Mouse (Mus musculus): ENCODE measurements at regions not wholly inside any gene's neighbourhood (a gene's known extent, or its start where the extent isn't known, plus 50 kb on each side); places are given as distances from the start of the nearest gene placed in this dataset.

DNA sequence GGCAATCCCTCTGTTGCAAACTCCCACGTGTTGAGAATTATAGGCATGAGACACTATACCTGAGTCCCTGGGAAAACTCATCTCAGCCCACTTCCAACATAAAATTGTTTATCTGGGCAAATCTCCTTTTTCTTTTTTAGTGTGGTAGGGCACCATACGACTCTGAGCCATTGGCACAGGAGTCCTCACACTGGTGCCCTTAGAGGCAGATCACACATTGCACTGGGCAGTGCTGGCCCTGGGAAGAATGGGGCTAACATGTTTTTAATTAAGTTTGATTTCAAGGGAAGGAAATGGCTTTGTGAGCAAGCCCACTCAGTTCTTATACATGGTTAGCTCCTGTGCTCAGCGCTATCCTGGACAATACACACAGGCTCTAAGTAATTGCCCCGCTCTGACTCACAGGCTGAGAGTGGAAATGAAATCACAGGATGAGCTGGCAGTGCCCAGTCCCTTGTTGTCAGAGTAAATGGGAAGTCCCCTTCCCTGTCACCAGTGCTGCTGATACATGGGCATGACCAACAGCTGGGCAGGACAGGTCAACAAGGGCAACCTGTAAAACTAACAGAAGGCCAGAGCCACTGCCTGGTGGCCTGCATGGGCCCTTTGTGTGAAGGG, 463.6 kb upstream of the Kif2a start:
- Histone ChIP-seq H3K27ac (ENCODE audit: insufficient read depth, low read length) (no peak overlapping the region), H3K4me1 (ENCODE audit: control insufficient read depth, insufficient read depth, low read length) (no peaks in the 10 kb centered on the region), H3K4me3 (ENCODE audit: insufficient read depth, low read length) (no peak overlapping the region)
- TF ChIP-seq POLR2A (IDR thresholded peaks at IDR 0.05; ENCODE audit: extremely low read depth, insufficient read depth, low read length) (no peak), CTCF (IDR thresholded peaks at IDR 0.05; ENCODE audit: extremely low read depth, insufficient read depth, low read length) (no peak)

GRCm38 (mm10) chr13:107484630-107484998, 462.7 kb upstream of the Kif2a start:
- TF ChIP-seq CTCF (IDR thresholded peaks at IDR 0.05; ENCODE audit: extremely low read depth, insufficient read depth, low read length) (no peak), POLR2A (IDR thresholded peaks at IDR 0.05; ENCODE audit: extremely low read depth, insufficient read depth, low read length) (no peak)
- Histone ChIP-seq H3K27ac (ENCODE audit: insufficient read depth, low read length) (no peak overlapping the region), H3K4me1 (ENCODE audit: control insufficient read depth, insufficient read depth, low read length) (no peaks in the 10 kb centered on the region), H3K4me3 (ENCODE audit: insufficient read depth, low read length) (no peak overlapping the region)

DNA sequence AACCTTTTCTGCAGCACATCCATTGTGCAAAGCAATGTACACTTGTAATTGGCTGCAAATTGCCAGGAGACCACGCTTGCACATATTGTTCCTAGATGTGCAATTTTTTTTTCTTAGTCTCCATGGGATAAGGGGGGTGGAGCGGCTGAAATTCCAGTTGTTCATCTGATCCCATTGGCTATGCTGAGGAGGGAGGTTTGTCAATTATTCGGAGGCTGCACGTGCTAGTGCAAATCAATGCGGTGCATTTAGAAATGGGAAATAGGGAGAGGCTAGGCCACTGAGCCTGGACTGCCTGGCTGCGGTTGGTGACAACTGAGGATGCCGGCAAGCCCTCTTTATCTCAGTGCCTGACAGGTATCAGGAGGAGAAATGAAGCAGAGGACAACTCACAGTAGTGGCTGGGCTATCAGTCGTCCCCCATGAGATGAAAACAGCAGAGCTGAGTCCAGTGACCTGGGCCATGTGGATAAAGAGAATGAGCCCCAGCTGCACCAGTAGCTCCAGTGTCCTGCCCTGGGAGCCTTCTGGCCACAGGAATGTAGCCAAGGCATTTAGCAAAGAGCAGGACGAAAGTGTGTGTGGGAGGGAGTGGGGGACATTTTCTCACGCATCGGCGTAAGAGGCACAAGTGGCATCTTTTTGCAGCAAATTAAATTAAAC, 462.2 kb upstream of the Kif2a start:
- Histone ChIP-seq H3K4me3 (ENCODE audit: insufficient read depth, low read length) (no peak overlapping the region), H3K27ac (ENCODE audit: insufficient read depth, low read length) (no peak overlapping the region), H3K4me1 (ENCODE audit: control insufficient read depth, insufficient read depth, low read length) (no peaks in the 10 kb centered on the region)
- no peak for TF ChIP-seq POLR2A (IDR thresholded peaks at IDR 0.05; ENCODE audit: extremely low read depth, insufficient read depth, low read length)

DNA sequence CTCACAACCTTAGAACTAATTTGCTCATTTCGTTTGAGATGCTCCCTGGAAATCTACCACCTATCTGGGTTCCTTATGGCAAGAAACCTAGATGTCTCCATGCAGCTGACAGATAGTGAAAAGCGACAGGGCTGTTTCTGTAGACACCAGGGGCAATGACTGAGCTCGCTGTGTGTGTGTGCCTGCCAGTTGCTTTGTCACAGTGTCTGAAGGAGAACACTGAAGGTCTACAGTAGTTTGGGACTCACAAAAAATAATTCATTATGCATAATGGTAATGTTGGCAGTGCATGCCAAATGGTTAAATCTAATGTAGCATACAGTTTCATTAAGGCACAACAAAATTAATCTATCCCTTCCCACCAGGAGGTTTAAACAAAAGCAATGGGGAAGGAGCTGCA, 453.2 kb upstream of the Kif2a start:
- TF ChIP-seq POLR2A (IDR thresholded peaks at IDR 0.05; ENCODE audit: extremely low read depth, insufficient read depth, low read length), result no peak
- no peak for TF ChIP-seq CTCF (IDR thresholded peaks at IDR 0.05; ENCODE audit: extremely low read depth, insufficient read depth, low read length)

GRCm38 (mm10) chr13:107469491-107470276, 447.8 kb upstream of the Kif2a start:
- peak overlapping the region; percentile 10; the same call in 1 of the 2 replicates for H3K4me3 ChIP-seq (ENCODE audit: insufficient read depth, low read length)
- TF ChIP-seq POLR2A (IDR thresholded peaks at IDR 0.05; ENCODE audit: extremely low read depth, insufficient read depth, low read length), result no peak
- no peak for TF ChIP-seq CTCF (IDR thresholded peaks at IDR 0.05; ENCODE audit: extremely low read depth, insufficient read depth, low read length)
- H3K27ac ChIP-seq (ENCODE audit: insufficient read depth, low read length), result no peak overlapping the region

More for the DNA sequence above, 453.2 kb upstream of the Kif2a start:
- Histone ChIP-seq H3K4me3 (ENCODE audit: insufficient read depth, low read length) (no peak overlapping the region), H3K27ac (ENCODE audit: insufficient read depth, low read length) (no peak overlapping the region), H3K4me1 (ENCODE audit: control insufficient read depth, insufficient read depth, low read length) (no peaks in the 10 kb centered on the region)

GRCm38 (mm10) chr13:107462791-107463190, 440.9 kb upstream of the Kif2a start:
- Histone ChIP-seq H3K27ac (ENCODE audit: insufficient read depth, low read length) (no peak overlapping the region), H3K4me1 (ENCODE audit: control insufficient read depth, insufficient read depth, low read length) (no peaks in the 10 kb centered on the region; the same call in 1 of the 2 replicates), H3K4me3 (ENCODE audit: insufficient read depth, low read length) (no peak overlapping the region)
- TF ChIP-seq POLR2A (IDR thresholded peaks at IDR 0.05; ENCODE audit: extremely low read depth, insufficient read depth, low read length) (no peak), CTCF (IDR thresholded peaks at IDR 0.05; ENCODE audit: extremely low read depth, insufficient read depth, low read length) (no peak)

More at GRCm38 (mm10) chr13:107469491-107470276, 447.8 kb upstream of the Kif2a start:
- no peaks in the 10 kb centered on the region; the same call in 1 of the 2 replicates for H3K4me1 ChIP-seq (ENCODE audit: control insufficient read depth, insufficient read depth, low read length)

- Histone ChIP-seq H3K4me1 (ENCODE audit: control insufficient read depth, insufficient read depth, low read length) (no peaks in the 10 kb centered on the region; the same call in 1 of the 2 replicates), H3K4me3 (ENCODE audit: insufficient read depth, low read length) (no peak overlapping the region), H3K27ac (ENCODE audit: insufficient read depth, low read length) (no peak overlapping the region)
- TF ChIP-seq CTCF (IDR thresholded peaks at IDR 0.05; ENCODE audit: extremely low read depth, insufficient read depth, low read length) (peak; percentile 87), POLR2A (IDR thresholded peaks at IDR 0.05; ENCODE audit: extremely low read depth, insufficient read depth, low read length) (no peak)
Measured at GRCm38 (mm10) chr13:107461048-107461912, 439.4 kb upstream of the Kif2a start.

GRCm38 (mm10) chr13:107458730-107459129, 436.8 kb upstream of the Kif2a start:
- H3K27ac ChIP-seq (ENCODE audit: insufficient read depth, low read length), result no peak overlapping the region
- H3K4me1 ChIP-seq (ENCODE audit: control insufficient read depth, insufficient read depth, low read length), result no peaks in the 10 kb centered on the region; the same call in 1 of the 2 replicates
- no peak overlapping the region for H3K4me3 ChIP-seq (ENCODE audit: insufficient read depth, low read length)
- TF ChIP-seq CTCF (IDR thresholded peaks at IDR 0.05; ENCODE audit: extremely low read depth, insufficient read depth, low read length), result no peak
- TF ChIP-seq POLR2A (IDR thresholded peaks at IDR 0.05; ENCODE audit: extremely low read depth, insufficient read depth, low read length), result no peak

DNA sequence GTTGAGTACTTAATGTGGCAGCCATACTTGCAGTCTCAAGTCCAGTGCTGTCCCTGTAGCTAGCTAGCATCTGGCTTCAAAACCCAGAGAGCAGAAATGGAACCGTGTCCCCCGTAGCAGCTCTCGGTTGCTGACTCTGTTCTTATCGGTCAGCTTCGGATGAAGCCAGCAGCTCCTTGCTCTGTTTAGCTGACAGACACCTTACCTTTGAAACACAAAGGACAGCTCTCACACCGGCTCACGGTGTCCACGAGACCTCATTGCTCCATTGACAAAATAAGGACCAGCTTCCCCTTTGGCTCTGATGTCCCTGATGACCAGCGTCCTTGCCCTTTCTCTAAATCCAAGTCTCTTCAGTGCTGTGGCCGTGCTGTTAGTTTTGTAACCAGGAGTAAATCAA, 435.3 kb upstream of the Kif2a start:
- no peak overlapping the region for H3K4me3 ChIP-seq (ENCODE audit: insufficient read depth, low read length)
- no peaks in the 10 kb centered on the region; the same call in 1 of the 2 replicates for H3K4me1 ChIP-seq (ENCODE audit: control insufficient read depth, insufficient read depth, low read length)
- TF ChIP-seq POLR2A (IDR thresholded peaks at IDR 0.05; ENCODE audit: extremely low read depth, insufficient read depth, low read length) (no peak), CTCF (IDR thresholded peaks at IDR 0.05; ENCODE audit: extremely low read depth, insufficient read depth, low read length) (no peak)
- H3K27ac ChIP-seq (ENCODE audit: insufficient read depth, low read length), result no peak overlapping the region

Measured in cortical plate, adult 2 months (tissue).